Mouse (Mus musculus): ENCODE measurements around the gene Akt3. TPM values are rescaled to one million over a fixed set of nuclear protein-coding genes. Genes with fewer than 3 reads are reported as not detected.

Gene Akt3
- polyA plus RNA-seq, 1 experiment from 2014 or later, result 11.5 TPM

- H3K36me3 ChIP-seq (ENCODE audit: control insufficient read depth, insufficient read depth, low read length), result no peaks in the 10 kb centered on the region
- no peak overlapping the region for H3K27ac ChIP-seq (ENCODE audit: low read length)
- H3K9me3 ChIP-seq (ENCODE audit: control insufficient read depth, low read depth, low read length), result no peaks in the 10 kb centered on the region
- H3K9ac ChIP-seq (replicated peaks; ENCODE audit: low read depth, low read length), result no peak overlapping the region
- no peak for ATAC-seq (ENCODE audit: insufficient number of reproducible peaks, insufficient read depth, low FRiP score, low read depth)
- no peak overlapping the region for H3K4me3 ChIP-seq (ENCODE audit: low read depth, low read length)
- peaks cover 7% of the 10 kb centered on the region for H3K4me1 ChIP-seq (ENCODE audit: control insufficient read depth, insufficient read depth, low read length)
- no peaks in the 10 kb centered on the region for H3K27me3 ChIP-seq (ENCODE audit: control insufficient read depth, insufficient read depth, low read length)
- WGBS, result 89% methylated on average over 4 of the region's 4 CpGs
- no peak overlapping the region for H3K4me2 ChIP-seq (replicated peaks; ENCODE audit: low read depth, low read length)
These were observed 266.5 kb downstream of the Akt3 start for GRCm38 (mm10) chr1:176991473-176991872.

- Histone ChIP-seq H3K27me3 (ENCODE audit: control insufficient read depth, insufficient read depth, low read length) (no peaks in the 10 kb centered on the region), H3K9ac (replicated peaks; ENCODE audit: low read depth, low read length) (no peak overlapping the region), H3K4me1 (ENCODE audit: control insufficient read depth, insufficient read depth, low read length) (peaks cover 17% of the 10 kb centered on the region), H3K4me3 (ENCODE audit: low read depth, low read length) (no peak overlapping the region), H3K36me3 (ENCODE audit: control insufficient read depth, insufficient read depth, low read length) (no peaks in the 10 kb centered on the region), H3K4me2 (replicated peaks; ENCODE audit: low read depth, low read length) (no peak overlapping the region), H3K9me3 (ENCODE audit: control insufficient read depth, low read depth, low read length) (no peaks in the 10 kb centered on the region), H3K27ac (ENCODE audit: low read length) (no peak overlapping the region)
- ATAC-seq (ENCODE audit: insufficient number of reproducible peaks, insufficient read depth, low FRiP score, low read depth), result no peak
- WGBS, result 60% methylated on average over 6 of the region's 6 CpGs
These were observed 270.8 kb downstream of the Akt3 start for GRCm38 (mm10) chr1:176986990-176987740.

GRCm38 (mm10) chr1:176986275-176986674 is 271.7 kb downstream of the Akt3 start:
- Histone ChIP-seq H3K4me2 (replicated peaks; ENCODE audit: low read depth, low read length) (no peak overlapping the region), H3K36me3 (ENCODE audit: control insufficient read depth, insufficient read depth, low read length) (no peaks in the 10 kb centered on the region), H3K4me1 (ENCODE audit: control insufficient read depth, insufficient read depth, low read length) (peaks cover 17% of the 10 kb centered on the region), H3K27ac (ENCODE audit: low read length) (no peak overlapping the region), H3K9me3 (ENCODE audit: control insufficient read depth, low read depth, low read length) (no peaks in the 10 kb centered on the region), H3K9ac (replicated peaks; ENCODE audit: low read depth, low read length) (no peak overlapping the region), H3K27me3 (ENCODE audit: control insufficient read depth, insufficient read depth, low read length) (no peaks in the 10 kb centered on the region), H3K4me3 (ENCODE audit: low read depth, low read length) (no peak overlapping the region)
- 67% methylated on average over 6 of the region's 6 CpGs for WGBS
- ATAC-seq (ENCODE audit: insufficient number of reproducible peaks, insufficient read depth, low FRiP score, low read depth), result no peak

- no peaks in the 10 kb centered on the region for H3K36me3 ChIP-seq (ENCODE audit: control insufficient read depth, insufficient read depth, low read length)
- no peaks in the 10 kb centered on the region for H3K27me3 ChIP-seq (ENCODE audit: control insufficient read depth, insufficient read depth, low read length)
- H3K4me2 ChIP-seq (replicated peaks; ENCODE audit: low read depth, low read length), result no peak overlapping the region
- no peak overlapping the region for H3K9ac ChIP-seq (replicated peaks; ENCODE audit: low read depth, low read length)
- 46% methylated on average over 6 of the region's 6 CpGs for WGBS
- H3K9me3 ChIP-seq (ENCODE audit: control insufficient read depth, low read depth, low read length), result 0 out of 2 replicates have a peak, but pooled peaks cover 1% of the 10 kb centered on the region
- peak overlapping the region; percentile 66; the same call in 1 of the 2 replicates for H3K27ac ChIP-seq (ENCODE audit: low read length)
- H3K4me3 ChIP-seq (ENCODE audit: low read depth, low read length), result no peak overlapping the region
- no peak for ATAC-seq (ENCODE audit: insufficient number of reproducible peaks, insufficient read depth, low FRiP score, low read depth)
- peaks cover 17% of the 10 kb centered on the region for H3K4me1 ChIP-seq (ENCODE audit: control insufficient read depth, insufficient read depth, low read length)
These were observed 272.3 kb downstream of the Akt3 start for GRCm38 (mm10) chr1:176985691-176986090.

- 29% methylated on average over 8 of the region's 8 CpGs for WGBS
- Histone ChIP-seq H3K27ac (ENCODE audit: low read length) (peak overlapping the region; percentile 70; the same call in 1 of the 2 replicates), H3K4me2 (replicated peaks; ENCODE audit: low read depth, low read length) (no peak overlapping the region), H3K9ac (replicated peaks; ENCODE audit: low read depth, low read length) (no peak overlapping the region), H3K27me3 (ENCODE audit: control insufficient read depth, insufficient read depth, low read length) (no peaks in the 10 kb centered on the region), H3K36me3 (ENCODE audit: control insufficient read depth, insufficient read depth, low read length) (no peaks in the 10 kb centered on the region), H3K9me3 (ENCODE audit: control insufficient read depth, low read depth, low read length) (0 out of 2 replicates have a peak, but pooled peaks cover 5% of the 10 kb centered on the region), H3K4me1 (ENCODE audit: control insufficient read depth, insufficient read depth, low read length) (peaks cover 11% of the 10 kb centered on the region; the same call in 1 of the 2 replicates), H3K4me3 (ENCODE audit: low read depth, low read length) (no peak overlapping the region)
- ATAC-seq (ENCODE audit: insufficient number of reproducible peaks, insufficient read depth, low FRiP score, low read depth), result peak; percentile 76
These were observed 275.3 kb downstream of the Akt3 start for GRCm38 (mm10) chr1:176982671-176983070.

- no peak overlapping the region for H3K4me3 ChIP-seq (ENCODE audit: low read depth, low read length)
- peaks cover 11% of the 10 kb centered on the region; the same call in 1 of the 2 replicates for H3K4me1 ChIP-seq (ENCODE audit: control insufficient read depth, insufficient read depth, low read length)
- no peak overlapping the region for H3K4me2 ChIP-seq (replicated peaks; ENCODE audit: low read depth, low read length)
- no peaks in the 10 kb centered on the region for H3K36me3 ChIP-seq (ENCODE audit: control insufficient read depth, insufficient read depth, low read length)
- 91% methylated on average over 2 of the region's 2 CpGs for WGBS
- no peak overlapping the region for H3K9ac ChIP-seq (replicated peaks; ENCODE audit: low read depth, low read length)
- no peaks in the 10 kb centered on the region for H3K27me3 ChIP-seq (ENCODE audit: control insufficient read depth, insufficient read depth, low read length)
- ATAC-seq (ENCODE audit: insufficient number of reproducible peaks, insufficient read depth, low FRiP score, low read depth), result no peak
- peak overlapping the region; percentile 44; the same call in 1 of the 2 replicates for H3K27ac ChIP-seq (ENCODE audit: low read length)
- 0 out of 2 replicates have a peak, but pooled peaks cover 5% of the 10 kb centered on the region for H3K9me3 ChIP-seq (ENCODE audit: control insufficient read depth, low read depth, low read length)
These were observed 276.5 kb downstream of the Akt3 start for GRCm38 (mm10) chr1:176981511-176981910.

- Histone ChIP-seq H3K4me3 (ENCODE audit: low read depth, low read length) (no peak overlapping the region), H3K27me3 (ENCODE audit: control insufficient read depth, insufficient read depth, low read length) (no peaks in the 10 kb centered on the region), H3K4me2 (replicated peaks; ENCODE audit: low read depth, low read length) (no peak overlapping the region), H3K36me3 (ENCODE audit: control insufficient read depth, insufficient read depth, low read length) (no peaks in the 10 kb centered on the region), H3K9me3 (ENCODE audit: control insufficient read depth, low read depth, low read length) (0 out of 2 replicates have a peak, but pooled peaks cover 5% of the 10 kb centered on the region), H3K27ac (ENCODE audit: low read length) (no peak overlapping the region; the same call in 1 of the 2 replicates), H3K4me1 (ENCODE audit: control insufficient read depth, insufficient read depth, low read length) (peaks cover 7% of the 10 kb centered on the region; the same call in 1 of the 2 replicates), H3K9ac (replicated peaks; ENCODE audit: low read depth, low read length) (no peak overlapping the region)
- ATAC-seq (ENCODE audit: insufficient number of reproducible peaks, insufficient read depth, low FRiP score, low read depth), result no peak
- 78% methylated on average over 10 of the region's 10 CpGs for WGBS
These were observed 277.1 kb downstream of the Akt3 start for GRCm38 (mm10) chr1:176980801-176981400.

GRCm38 (mm10) chr1:176980140-176980539 is 277.9 kb downstream of the Akt3 start:
- H3K36me3 ChIP-seq (ENCODE audit: control insufficient read depth, insufficient read depth, low read length), result no peaks in the 10 kb centered on the region
- no peak overlapping the region for H3K4me2 ChIP-seq (replicated peaks; ENCODE audit: low read depth, low read length)
- H3K27ac ChIP-seq (ENCODE audit: low read length), result no peak overlapping the region
- H3K27me3 ChIP-seq (ENCODE audit: control insufficient read depth, insufficient read depth, low read length), result no peaks in the 10 kb centered on the region
- H3K4me1 ChIP-seq (ENCODE audit: control insufficient read depth, insufficient read depth, low read length), result peaks cover 2% of the 10 kb centered on the region; the same call in 1 of the 2 replicates
- H3K9ac ChIP-seq (replicated peaks; ENCODE audit: low read depth, low read length), result no peak overlapping the region
- WGBS, result 83% methylated on average over 5 of the region's 5 CpGs
- ATAC-seq (ENCODE audit: insufficient number of reproducible peaks, insufficient read depth, low FRiP score, low read depth), result no peak
- no peak overlapping the region for H3K4me3 ChIP-seq (ENCODE audit: low read depth, low read length)
- H3K9me3 ChIP-seq (ENCODE audit: control insufficient read depth, low read depth, low read length), result 0 out of 2 replicates have a peak, but pooled peaks cover 5% of the 10 kb centered on the region

Data from stomach, embryonic 14.5 days (tissue).